15 mouse cellular contexts compared by ENCODE assay signal in the genomic region with DNA sequence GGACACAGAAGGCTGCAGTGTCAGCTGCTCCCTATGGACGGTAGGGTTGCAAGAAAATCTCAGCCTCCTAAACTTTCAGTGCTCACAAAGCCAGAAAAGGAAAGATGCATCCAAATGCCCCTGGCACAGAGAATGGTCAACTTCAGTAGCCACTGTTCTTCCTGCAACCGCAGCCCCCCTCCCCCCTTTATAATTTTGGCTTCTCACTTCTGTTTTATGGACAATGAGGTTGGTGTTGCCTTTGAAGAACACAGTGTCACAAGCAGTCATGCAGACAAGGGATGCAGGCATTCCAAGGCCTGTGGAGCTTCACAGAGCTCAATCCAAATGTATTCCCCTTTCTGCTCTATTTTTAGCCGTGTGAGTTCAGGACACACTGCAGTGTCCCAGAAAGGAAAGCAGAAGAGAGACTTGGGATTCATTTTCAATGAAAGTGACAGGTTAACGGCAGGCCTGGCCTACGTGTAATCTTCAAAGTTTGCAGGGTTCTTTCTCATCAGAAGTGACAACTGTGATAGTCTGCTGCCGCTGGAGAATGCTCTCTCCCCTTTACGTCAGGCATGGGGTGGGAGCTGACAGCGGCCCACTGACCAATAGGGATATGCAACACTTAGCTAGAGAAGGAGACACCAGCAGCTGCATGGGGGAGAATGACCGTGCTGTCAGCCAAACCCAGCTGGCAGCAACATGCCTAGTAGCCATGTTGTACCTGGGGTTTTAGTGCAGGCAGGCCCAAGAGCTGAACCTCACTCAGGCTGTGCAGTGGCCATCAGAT. TPM values are rescaled to one million over a fixed set of nuclear protein-coding genes. Genes with fewer than 3 reads are reported as not detected.
DNase-seq lines count a peak whose midpoint lies in the region; ATAC-seq and TF ChIP-seq lines count a peak whose summit lies in the region.
"Had no signal": no experiment of that assay in that cellular context is flagged by ENCODE, and none has a peak within 500 bp of the region (broad histone marks: within the 10 kb centered on the region; RNA-seq: fewer than 3 reads in every experiment).

No protein-coding gene starts in this region.

- H3K4me3 ChIP-seq in intestine, embryonic 15.5 days (replicated peaks) = no peak overlapping the region
- no peak overlapping the region for H3K4me3 ChIP-seq in intestine, postnatal 0 days (ENCODE audit: low read depth, low read length)
- H3K4me3 ChIP-seq in cortical plate, adult 2 months (ENCODE audit: insufficient read depth, low read length) = no peak overlapping the region
- no peak overlapping the region for H3K4me3 ChIP-seq in forebrain, embryonic 15.5 days
- H3K4me3 ChIP-seq: neural tube, embryonic 13.5 days had no signal

- no peaks in the 10 kb centered on the region for H3K9me3 ChIP-seq in intestine, embryonic 15.5 days
- no peaks in the 10 kb centered on the region for H3K9me3 ChIP-seq in intestine, postnatal 0 days (ENCODE audit: control insufficient read depth)
- no peaks in the 10 kb centered on the region for H3K9me3 ChIP-seq in forebrain, embryonic 15.5 days
- H3K9me3 ChIP-seq: neural tube, embryonic 13.5 days had no signal

- H3K27me3 ChIP-seq in intestine, embryonic 15.5 days (replicated peaks) = no peaks in the 10 kb centered on the region
- no peaks in the 10 kb centered on the region for H3K27me3 ChIP-seq in intestine, postnatal 0 days (replicated peaks; ENCODE audit: control insufficient read depth, insufficient read depth, low read length)
- H3K27me3 ChIP-seq in forebrain, embryonic 15.5 days = no peaks in the 10 kb centered on the region
- H3K27me3 ChIP-seq: CH12.LX; neural tube, embryonic 13.5 days had no signal

- no peak overlapping the region for H3K4me2 ChIP-seq in intestine, embryonic 15.5 days (replicated peaks)
- no peak overlapping the region for H3K4me2 ChIP-seq in intestine, postnatal 0 days (replicated peaks; ENCODE audit: low read depth)
- no peak overlapping the region for H3K4me2 ChIP-seq in forebrain, embryonic 15.5 days (replicated peaks)
- H3K4me2 ChIP-seq: neural tube, embryonic 13.5 days had no signal

- DNase-seq in Muller cell, postnatal 12 days (ENCODE audit: inconsistent ontology term) = peak; percentile 94
- DNase-seq in heart, postnatal 14 days = peak; percentile 26 to 32
- no peak for DNase-seq in spleen, postnatal 14 days (ENCODE audit: low spot score in 2 of 2)
- DNase-seq: adrenal gland, postnatal 36 days; kidney, adult 2 months; lung, adult 2 months; midbrain, embryonic 14.5 days; right cerebral cortex, adult 18-20 months had no signal

- TF ChIP-seq CTCF in intestine, postnatal 0 days (IDR thresholded peaks at IDR 0.05; ENCODE audit: low read depth) = no peak
- no peak for TF ChIP-seq CTCF in cortical plate, adult 2 months (IDR thresholded peaks at IDR 0.05; ENCODE audit: extremely low read depth, insufficient read depth, low read length)

- 0 out of 2 replicates have a peak overlapping the region, but pooled peaks have one; percentile 48 for H3K27ac ChIP-seq in intestine, embryonic 15.5 days
- H3K27ac ChIP-seq in intestine, postnatal 0 days (ENCODE audit: low read depth, low read length) = no peak overlapping the region; the same call in 1 of the 2 replicates
- 0 out of 2 replicates have a peak overlapping the region, but pooled peaks have one; percentile 6 for H3K27ac ChIP-seq in cortical plate, adult 2 months (ENCODE audit: insufficient read depth, low read length)
- no peak overlapping the region for H3K27ac ChIP-seq in forebrain, embryonic 15.5 days (replicated peaks)
- H3K27ac ChIP-seq: neural tube, embryonic 13.5 days had no signal

- ATAC-seq in intestine, embryonic 15.5 days = no peak
- no peak for ATAC-seq in intestine, postnatal 0 days
- no peak for ATAC-seq in forebrain, embryonic 15.5 days (replicated peaks)
- ATAC-seq: forebrain, embryonic 16.5 days had no signal

- peaks cover 18% of the 10 kb centered on the region for H3K36me3 ChIP-seq in intestine, embryonic 15.5 days
- peaks cover 42% of the 10 kb centered on the region for H3K36me3 ChIP-seq in intestine, postnatal 0 days (ENCODE audit: control insufficient read depth, insufficient read depth)
- H3K36me3 ChIP-seq in forebrain, embryonic 15.5 days = peaks cover 15% of the 10 kb centered on the region

- TF ChIP-seq POLR2A in cortical plate, adult 2 months (IDR thresholded peaks at IDR 0.05; ENCODE audit: extremely low read depth, insufficient read depth, low read length) = no peak

- WGBS in intestine, embryonic 15.5 days = 59% methylated on average over 9 of the region's 9 CpGs
- 61% methylated on average over 9 of the region's 9 CpGs for WGBS in intestine, postnatal 0 days
- WGBS in forebrain, embryonic 15.5 days = 77% methylated on average over 9 of the region's 9 CpGs

- intact Hi-C loops in heart, postnatal 14 days (cut with DNase I) = no loop called here

- no peak overlapping the region for H3K9ac ChIP-seq in intestine, embryonic 15.5 days
- H3K9ac ChIP-seq in intestine, postnatal 0 days (ENCODE audit: low read depth, low read length) = no peak overlapping the region
- H3K9ac ChIP-seq in forebrain, embryonic 15.5 days (replicated peaks) = no peak overlapping the region
- H3K9ac ChIP-seq: neural tube, embryonic 13.5 days had no signal

- H3K4me1 ChIP-seq in intestine, embryonic 15.5 days (replicated peaks) = peaks cover 40% of the 10 kb centered on the region
- H3K4me1 ChIP-seq in intestine, postnatal 0 days (replicated peaks; ENCODE audit: control insufficient read depth, insufficient read depth, low read length) = peaks cover 11% of the 10 kb centered on the region
- peaks cover 7% of the 10 kb centered on the region for H3K4me1 ChIP-seq in cortical plate, adult 2 months (ENCODE audit: control insufficient read depth, insufficient read depth, low read length)
- peaks cover 20% of the 10 kb centered on the region for H3K4me1 ChIP-seq in forebrain, embryonic 15.5 days

RNA-seq across cellular contexts. Expression of gene H2afy, which starts 18.0 kb away (rescaled TPM):
- 297 and 322 TPM in 2 replicates for polyA plus RNA-seq in intestine, embryonic 15.5 days (2015; fragmentation: Nextera tagmentation; extraction: Ambion mirVana)
- 132 and 138 TPM in 2 replicates for polyA plus RNA-seq in intestine, postnatal 0 days (2015; fragmentation: Nextera tagmentation; extraction: Ambion mirVana)
- polyA plus RNA-seq in cortical plate, adult 2 months (2012; rRNA removed) = 110 and 116 TPM in 2 replicates
- 10 to 100 TPM; 68.3 to 68.5 TPM for total RNA-seq in heart, postnatal 14 days (2021)
- polyA plus RNA-seq in forebrain, embryonic 15.5 days (2015; fragmentation: Nextera tagmentation; extraction: Ambion mirVana) = 424 and 456 TPM in 2 replicates

Comparison
In these comparisons a context has a peak if more than half of its experiments do, and no peak if none do; other contexts are left out.
1. H3K27ac ChIP-seq: peak in intestine, embryonic 15.5 days (single experiment) and cortical plate, adult 2 months (single experiment); none in intestine, postnatal 0 days (single experiment) and forebrain, embryonic 15.5 days (single experiment).
2. DNase-seq: peak in Muller cell, postnatal 12 days (single experiment) and heart, postnatal 14 days (2 of 2); none in spleen, postnatal 14 days (0 of 2).